Mouse (Mus musculus): Measurements from ENCODE around the gene Pi4k2a.
A peak's percentile ranks its signal among the peaks of the same experiment; 100 is the strongest.

The Pi4k2a gene

DNA sequence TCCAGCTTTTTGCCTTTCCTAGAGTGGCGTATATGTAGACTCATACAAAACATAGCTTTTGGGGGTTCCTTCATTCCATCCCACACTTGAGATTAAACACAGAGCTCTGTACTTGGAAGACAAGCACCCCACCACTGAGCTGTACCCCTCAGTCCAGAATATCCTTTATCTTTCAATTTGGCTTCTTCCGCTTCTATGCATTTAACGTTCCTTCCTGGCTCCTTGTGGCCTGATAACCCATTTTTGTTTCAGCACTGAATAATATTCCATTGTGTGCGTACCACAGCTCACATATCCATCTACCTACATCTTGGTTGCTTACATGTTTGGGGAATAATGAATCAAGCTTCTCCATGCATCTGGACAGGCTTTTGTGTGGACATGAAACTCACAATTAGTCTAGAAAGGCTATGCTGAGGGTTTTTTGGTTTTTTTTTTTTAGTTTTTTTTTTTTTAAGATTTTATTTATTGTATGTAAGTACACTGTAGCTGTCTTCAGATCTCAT is 47.0 kb downstream of the Pi4k2a start:
- DNase-seq = no peak

GRCm38 (mm10) chr19:42138517-42139285 is 48.4 kb downstream of the Pi4k2a start:
- DNase-seq = no peak

DNA sequence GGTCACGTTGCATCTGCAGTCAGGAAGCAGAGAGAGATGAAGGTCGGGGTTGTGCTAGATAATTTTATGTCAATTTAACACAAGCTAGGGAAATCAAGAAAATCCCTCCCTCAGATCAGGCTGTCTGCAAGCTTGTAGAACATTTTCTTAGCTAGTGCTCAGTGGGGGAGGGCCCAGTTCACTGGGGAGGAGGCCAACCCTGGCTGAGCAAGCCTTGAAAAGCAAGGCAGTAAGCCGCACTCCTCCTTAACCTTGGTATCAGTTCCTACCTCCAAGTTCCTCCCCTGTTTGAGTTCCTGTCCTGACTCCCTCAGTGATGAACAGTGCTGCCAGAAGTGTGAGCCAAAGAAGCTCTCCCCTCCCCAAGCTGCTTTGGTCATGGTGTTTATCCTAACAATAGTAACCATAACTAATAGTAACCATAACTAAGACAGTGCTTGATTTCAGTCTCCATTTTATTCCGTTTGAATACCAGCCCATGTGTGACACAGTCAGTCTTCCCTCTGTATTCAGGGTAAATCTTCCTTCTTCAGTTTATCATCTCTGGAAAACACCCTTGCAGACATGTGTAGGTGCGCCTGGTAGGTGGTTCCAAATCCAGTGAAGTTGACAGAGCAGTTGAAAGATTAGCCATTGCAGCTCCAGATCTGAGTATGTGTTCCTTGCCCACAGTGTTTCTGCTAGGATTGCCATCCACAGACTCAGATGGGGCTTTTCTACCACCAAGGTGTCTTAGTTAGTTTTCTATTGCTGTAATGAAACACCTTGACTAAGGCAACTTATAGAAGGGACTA is 49.7 kb downstream of the Pi4k2a start:
- no peak for DNase-seq

DNA sequence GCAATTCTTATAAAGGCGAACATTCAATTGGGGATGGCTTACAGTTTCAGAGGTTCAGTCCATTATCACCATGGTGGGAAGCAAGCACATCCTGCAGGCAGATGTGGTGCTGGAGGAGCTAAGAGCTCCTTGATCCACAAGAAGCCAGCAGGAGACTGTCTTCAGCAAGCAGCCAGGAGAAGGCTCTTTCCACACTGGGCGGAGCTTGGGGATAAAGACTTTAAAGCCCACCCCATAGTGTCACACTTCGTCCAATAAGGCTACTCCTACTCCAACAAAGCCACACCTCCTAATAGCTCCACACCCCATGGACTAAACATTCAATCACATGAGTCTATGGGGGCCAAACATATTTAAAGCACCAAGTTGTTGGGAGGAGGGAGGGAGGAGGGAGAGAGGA is 51.7 kb downstream of the Pi4k2a start:
- DNase-seq = no peak

DNA sequence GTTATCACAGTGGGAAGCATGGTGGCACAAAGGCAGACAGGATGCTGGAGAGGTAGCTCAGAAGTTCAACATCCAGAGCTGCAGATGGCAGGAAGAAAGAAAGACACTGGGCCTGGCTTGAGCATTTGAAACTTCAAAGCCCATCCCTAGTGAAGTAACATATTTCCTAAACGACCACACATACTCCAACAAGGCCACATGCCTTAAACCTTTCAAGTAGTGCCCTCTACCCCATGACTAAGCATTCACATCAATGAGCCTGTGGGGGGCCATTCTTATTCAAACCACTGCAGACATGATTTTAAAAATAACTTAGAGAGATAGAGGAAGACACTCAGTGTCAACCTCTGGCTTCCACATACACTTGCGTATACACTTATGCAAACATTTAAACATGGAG is 52.5 kb downstream of the Pi4k2a start:
- no peak for DNase-seq

GRCm38 (mm10) chr19:42144067-42144466 is 53.8 kb downstream of the Pi4k2a start:
- DNase-seq = no peak

DNA sequence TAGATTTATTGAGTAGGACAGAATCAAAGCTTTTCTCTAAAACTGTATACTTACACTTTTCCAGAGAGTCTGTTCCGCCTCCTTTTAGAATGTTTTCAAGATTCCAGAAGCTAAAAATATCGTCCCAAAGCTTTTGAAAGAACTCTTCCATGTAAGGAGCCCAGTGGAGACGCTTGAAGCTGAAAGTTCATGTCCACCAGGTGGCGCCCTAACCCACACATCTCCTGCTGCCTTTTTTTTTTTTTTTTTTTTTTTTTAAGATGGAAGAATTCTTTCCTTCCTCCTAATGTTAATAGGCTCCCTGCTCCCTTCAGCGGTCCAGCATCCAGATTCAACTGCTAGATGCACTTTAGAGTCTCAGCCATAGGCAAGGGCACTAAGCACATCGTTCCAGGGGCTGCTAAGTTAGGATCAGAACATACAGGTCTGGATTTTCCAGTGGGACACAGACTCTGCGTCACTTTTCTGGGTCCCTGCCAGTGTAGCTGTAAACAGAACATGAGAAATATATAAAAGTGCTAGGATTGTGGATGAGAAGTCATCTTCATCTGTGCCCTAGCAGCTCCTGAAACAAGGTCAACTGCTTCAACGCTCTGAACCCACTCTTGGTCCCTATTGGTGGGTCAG is 54.4 kb downstream of the Pi4k2a start:
- DNase-seq = peak; percentile 93

DNA sequence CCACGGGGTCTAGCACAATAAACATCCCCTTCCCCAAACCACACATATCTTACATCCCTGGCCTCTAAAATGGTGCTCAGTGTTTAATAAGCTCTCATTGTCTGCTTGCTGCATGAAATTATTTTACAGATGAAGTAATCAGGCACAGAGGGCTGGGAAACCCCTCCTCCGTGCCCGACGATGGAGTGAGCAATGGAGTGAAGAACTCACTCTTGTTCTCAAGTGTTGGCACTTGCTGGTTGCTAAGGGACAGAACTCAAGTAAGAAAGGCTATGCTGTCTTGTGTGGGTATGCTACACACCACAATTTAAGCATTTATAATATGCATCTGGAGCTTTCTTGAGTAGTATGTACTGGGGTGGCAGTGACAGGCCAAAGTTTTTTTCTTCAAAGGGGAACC is 54.9 kb downstream of the Pi4k2a start:
- DNase-seq = no peak

DNA sequence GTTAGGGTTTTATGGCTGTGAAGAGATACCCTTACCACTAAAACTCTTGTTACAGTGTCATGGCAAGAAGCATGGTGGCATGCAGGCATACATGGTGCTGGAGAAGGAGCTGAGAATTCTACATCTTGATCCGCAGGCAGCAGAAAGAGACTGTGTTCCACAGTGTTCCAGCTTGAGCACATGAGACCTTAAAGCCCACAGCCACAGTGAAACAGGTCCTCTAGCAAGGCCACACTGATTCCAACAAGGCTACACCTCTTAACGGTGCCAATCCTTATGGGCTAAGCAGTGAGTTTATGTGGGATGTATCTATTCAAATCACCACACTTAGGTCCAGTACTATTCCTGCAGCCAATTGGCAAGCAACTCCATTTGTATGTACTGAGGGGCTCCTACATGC is 55.5 kb downstream of the Pi4k2a start:
- DNase-seq = no peak

- DNase-seq = no peak
Observed at GRCm38 (mm10) chr19:42146276-42147010, 56.2 kb downstream of the Pi4k2a start.

DNA sequence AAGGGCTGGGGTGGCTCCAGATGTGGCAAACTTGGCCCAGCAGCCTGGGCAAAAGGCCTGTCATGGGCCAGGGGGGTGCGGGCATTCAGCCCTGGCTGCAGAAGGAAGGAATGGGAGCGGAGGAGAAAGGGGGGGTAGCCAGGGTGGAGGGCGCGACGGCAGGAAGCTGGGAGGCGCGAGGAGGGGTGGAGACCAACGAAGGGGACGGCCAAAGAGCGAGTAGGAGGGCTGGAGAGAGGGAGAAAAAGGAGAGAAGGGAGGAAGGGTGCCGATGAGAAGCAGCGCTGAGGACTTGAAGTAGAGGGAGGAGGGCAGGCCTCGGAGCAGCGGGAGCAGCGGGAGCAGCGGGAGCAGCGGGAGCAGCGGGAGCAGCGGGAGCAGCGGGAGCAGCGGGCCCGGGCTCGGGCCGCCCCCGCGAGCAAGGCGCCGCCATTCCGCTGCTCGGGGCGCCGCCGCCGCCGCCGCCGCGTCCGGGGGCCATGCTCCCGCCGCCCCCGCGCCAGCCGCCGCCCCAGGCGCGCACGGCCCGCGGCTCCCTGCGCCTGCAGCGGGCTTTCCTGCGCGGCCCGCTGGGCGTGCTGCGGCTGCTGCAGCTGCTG is 57.0 kb downstream of the Pi4k2a start, which contains the start of gene Marveld1:
TSS of gene Marveld1 (plus strand) at position 231 of the 599 bp plus-strand sequence.
- DNase-seq = peak; percentile 70

GRCm38 (mm10) chr19:42147769-42148568 is 57.7 kb downstream of the Pi4k2a start:
- peak; percentile 69 for DNase-seq

DNA sequence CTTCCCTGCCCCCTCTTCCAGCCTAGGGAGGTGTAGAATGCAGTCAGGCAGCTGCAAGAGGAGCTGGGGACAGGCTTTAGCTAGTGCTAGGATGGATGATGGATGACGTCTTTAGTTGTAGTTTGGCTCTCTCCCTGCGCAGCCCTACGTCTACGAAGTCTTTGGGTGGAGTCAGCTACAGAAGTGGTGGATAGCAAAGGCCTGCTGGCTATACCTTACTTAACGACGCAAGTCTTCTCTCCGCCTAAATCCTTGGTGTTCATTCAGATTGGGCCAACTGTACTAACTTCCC is 58.2 kb downstream of the Pi4k2a start:
- no peak for DNase-seq

DNA sequence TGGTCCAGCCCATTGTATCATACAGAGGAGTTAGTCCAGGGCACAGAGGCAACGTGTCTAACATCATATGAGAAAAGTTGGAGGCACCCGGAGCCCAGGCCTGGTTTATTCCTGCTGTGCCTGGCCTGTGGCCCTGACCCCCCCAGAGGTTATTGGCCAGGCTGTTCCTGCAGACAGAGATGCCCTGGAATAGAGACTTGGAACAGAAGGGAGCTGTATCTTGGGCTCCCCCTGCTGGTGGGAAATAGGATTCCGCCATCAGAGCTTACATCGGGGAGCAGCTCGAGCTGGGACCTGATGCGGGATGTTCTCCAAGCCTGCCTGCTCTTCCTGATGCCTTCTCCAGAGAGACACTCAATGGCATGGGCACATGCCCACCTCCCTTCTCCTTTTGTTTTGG is 61.7 kb downstream of the Pi4k2a start:
- peak; percentile 81 for DNase-seq

- DNase-seq = peak; percentile 43
Observed at GRCm38 (mm10) chr19:42157493-42158237, 67.4 kb downstream of the Pi4k2a start.

DNA sequence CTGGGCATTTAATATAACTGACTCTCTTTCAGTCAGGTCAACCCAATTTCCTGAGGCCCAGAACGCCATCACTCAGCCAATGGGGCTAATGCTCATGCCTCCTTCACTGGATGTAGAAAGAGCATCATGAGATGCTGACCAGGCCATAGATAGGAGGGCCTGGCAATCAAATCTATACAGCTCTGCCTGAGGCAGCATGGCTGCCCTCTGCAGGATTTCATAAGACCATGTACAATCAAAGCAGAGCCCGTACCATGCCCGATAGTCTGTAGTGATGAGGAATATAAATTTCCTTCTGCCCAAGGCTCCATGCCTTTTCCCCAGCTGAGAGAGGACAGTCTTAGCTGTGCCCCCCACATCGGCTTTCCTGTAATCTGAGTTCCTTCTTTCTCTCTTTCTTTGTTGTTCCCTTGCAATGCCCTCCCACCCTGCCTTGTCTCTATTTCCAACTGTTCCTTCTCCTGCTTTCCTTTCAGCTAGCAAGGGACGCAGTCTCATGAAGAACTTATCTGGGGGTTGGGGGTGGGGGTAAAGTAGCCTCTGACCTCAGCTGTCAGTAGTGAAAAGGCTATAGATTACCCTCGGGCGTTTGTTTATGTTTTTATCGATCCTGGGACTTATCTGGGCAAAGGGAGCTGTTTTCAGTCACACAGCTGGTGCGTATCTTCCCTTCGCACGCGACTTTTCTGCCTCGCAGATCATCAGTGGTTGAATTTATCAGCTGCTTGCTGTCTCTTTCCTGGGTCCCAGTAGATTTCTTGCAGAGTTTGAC is 68.2 kb downstream of the Pi4k2a start:
- DNase-seq = no peak

GRCm38 (mm10) chr19:42163764-42164163 is 73.5 kb downstream of the Pi4k2a start, which contains the start of gene Zfyve27:
TSS of gene Zfyve27 (plus strand) at chr19:42163951.
- no peak for DNase-seq

- DNase-seq = no peak
Observed at GRCm38 (mm10) chr19:42164188-42164587, 73.9 kb downstream of the Pi4k2a start.

- DNase-seq = peak; percentile 95
Observed at GRCm38 (mm10) chr19:42166130-42166529, 75.9 kb downstream of the Pi4k2a start.

GRCm38 (mm10) chr19:42166766-42167165 is 76.5 kb downstream of the Pi4k2a start:
- DNase-seq = no peak

Measured in thymus, postnatal 4 days (tissue).